Mouse (Mus musculus): ENCODE data around the gene Apoe. TPM values are rescaled to one million over a fixed set of nuclear protein-coding genes. Genes with fewer than 3 reads are reported as not detected.

Apoe gene
- total and polyA plus RNA-seq, 3 experiments: 33.3 to 61.4 TPM; not detected in 1

GRCm38 (mm10) chr7:19738771-19739170 lies 39.8 kb upstream of the Apoe start:
- Histone ChIP-seq H3K9ac (ENCODE audit: control insufficient read depth, low read depth, low read length, poor library complexity, severe bottlenecking) (no peak overlapping the region), H3K36me3 (ENCODE audit: control insufficient read depth in 1 of 2, insufficient read depth in 2 of 2, low read length in 2 of 2) (peaks cover 0 to 12% of the 10 kb centered on the region in 2 experiments; a peak in 2 of 4 replicates), H3K4me3 (ENCODE audit: control insufficient read depth in 1 of 2, insufficient read depth in 1 of 2, low read depth in 2 of 2, low read length in 2 of 2) (no peak overlapping the region), H3K79me2 (ENCODE audit: control insufficient read depth, insufficient read depth, low read length, poor library complexity) (no peaks in the 10 kb centered on the region), H3K27ac (ENCODE audit: control insufficient read depth, low read depth, low read length) (no peak overlapping the region), H3K4me1 (ENCODE audit: control insufficient read depth in 1 of 2, insufficient read depth in 2 of 2, low read length in 2 of 2) (peaks cover 11 to 22% of the 10 kb centered on the region in 2 experiments), H3K27me3 (ENCODE audit: control insufficient read depth in 1 of 2, insufficient read depth in 2 of 2, low read length in 2 of 2) (no peaks in the 10 kb centered on the region), H3K9me3 (replicated peaks; ENCODE audit: insufficient read depth, low read length) (no peaks in the 10 kb centered on the region)
- peak; percentile 54 for DNase-seq (ENCODE audit: low read depth, low spot score)
- TF ChIP-seq SMC3 (IDR thresholded peaks at IDR 0.05; ENCODE audit: low read depth, low read length) (peak; percentile 35), MAFK (IDR thresholded peaks at IDR 0.05; ENCODE audit: borderline replicate concordance, low read depth, low read length) (no peak), NRF1 (IDR thresholded peaks at IDR 0.05; ENCODE audit: insufficient read depth, low read depth, low read length, poor library complexity, severe bottlenecking) (no peak), CTCF (IDR thresholded peaks at IDR 0.05 in 2 of 3, conservative IDR thresholded peaks at IDR 0.05 in 1 of 3; ENCODE audit: control insufficient read depth in 1 of 3, insufficient read depth in 1 of 3, low read depth in 2 of 3, low read length in 3 of 3, poor library complexity in 1 of 3, severe bottlenecking in 1 of 3) (peak; percentile 27 to 46 (median 30)), RAD21 (IDR thresholded peaks at IDR 0.05; ENCODE audit: low read depth, low read length) (peak; percentile 29)

DNA sequence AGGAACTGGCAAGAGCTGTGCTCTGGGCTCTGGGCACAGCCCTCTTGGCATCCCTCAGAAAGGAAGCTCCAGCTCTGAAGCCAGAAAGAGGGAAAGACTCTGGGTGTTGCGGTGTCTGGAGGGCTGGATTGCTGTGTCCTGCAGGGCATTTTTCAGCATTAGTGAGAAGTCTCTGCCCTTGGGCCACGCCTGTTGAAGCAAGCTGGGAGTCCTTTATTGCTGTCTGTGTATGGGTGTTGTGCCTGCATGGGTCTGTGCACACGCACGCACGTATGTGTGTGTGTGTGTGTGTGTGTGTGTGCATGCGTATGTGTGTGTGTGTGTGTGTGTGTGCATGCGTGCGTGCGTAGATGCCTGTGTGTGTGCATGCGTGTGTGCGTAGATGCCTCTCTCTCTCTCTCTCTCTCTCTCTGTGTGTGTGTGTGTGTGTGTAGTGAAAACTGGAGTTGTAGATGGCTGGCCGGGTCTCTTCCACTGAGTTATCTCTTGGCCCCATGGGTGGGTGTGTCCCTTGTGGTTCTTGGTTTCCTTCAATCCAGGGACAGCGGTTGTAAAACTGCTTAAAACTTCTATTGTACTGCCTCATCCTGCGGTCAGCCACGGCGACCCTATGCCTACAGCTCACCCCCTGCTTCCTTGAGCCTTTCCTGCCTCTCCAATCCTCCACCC lies 37.5 kb upstream of the Apoe start:
- DNase-seq (ENCODE audit: low read depth, low spot score): peak; percentile 94
- TF ChIP-seq HCFC1 (IDR thresholded peaks at IDR 0.05; ENCODE audit: low read depth, low read length): 0 out of 2 replicates have a peak, but pooled peaks have one; percentile 36
- no peak for TF ChIP-seq POLR2AphosphoS2 (IDR thresholded peaks at IDR 0.05; ENCODE audit: low read length)
- no peak for TF ChIP-seq E2F4 (IDR thresholded peaks at IDR 0.05; ENCODE audit: borderline replicate concordance, low read depth, low read length)
- peak; percentile 16; the same call in 1 of the 2 replicates for TF ChIP-seq MYB (IDR thresholded peaks at IDR 0.05; ENCODE audit: low read depth, low read length)
- peak; percentile 93 for TF ChIP-seq RCOR1 (IDR thresholded peaks at IDR 0.05; ENCODE audit: low read depth, low read length)
- TF ChIP-seq ZNF384 (IDR thresholded peaks at IDR 0.05; ENCODE audit: low read depth, low read length): peak; percentile 36; the same call in 1 of the 2 replicates
- TF ChIP-seq EP300 (IDR thresholded peaks at IDR 0.05; ENCODE audit: low read depth in 1 of 2, low read length in 2 of 2): peak; percentile 88 to 92
- TF ChIP-seq GATA1 (IDR thresholded peaks at IDR 0.05; ENCODE audit: low read depth, low read length): peak; percentile 91
- TF ChIP-seq KAT2A (conservative IDR thresholded peaks at IDR 0.05; ENCODE audit: low read depth, low read length): no peak
- TF ChIP-seq JUND (IDR thresholded peaks at IDR 0.05; ENCODE audit: low read depth, low read length): peak; percentile 90; the same call in 1 of the 2 replicates
- TF ChIP-seq TBP (IDR thresholded peaks at IDR 0.05; ENCODE audit: low read depth, low read length): peak; percentile 43; the same call in 1 of the 2 replicates
- TF ChIP-seq TCF12 (IDR thresholded peaks at IDR 0.05; ENCODE audit: low read depth, low read length): peak; percentile 91
- peak; percentile 88 for TF ChIP-seq TAL1 (IDR thresholded peaks at IDR 0.05; ENCODE audit: low read length)
- TF ChIP-seq ETS1 (IDR thresholded peaks at IDR 0.05; ENCODE audit: low read depth, low read length): peak; percentile 79
- peak; percentile 76 for TF ChIP-seq SIN3A (IDR thresholded peaks at IDR 0.05; ENCODE audit: low read length)
- no peak for TF ChIP-seq NELFE (IDR thresholded peaks at IDR 0.05; ENCODE audit: low read depth, low read length)
- peak; percentile 58; the same call in 1 of the 2 replicates for TF ChIP-seq MXI1 (IDR thresholded peaks at IDR 0.05; ENCODE audit: low read depth, low read length)
- Histone ChIP-seq H3K4me3 (ENCODE audit: control insufficient read depth in 1 of 2, insufficient read depth in 1 of 2, low read depth in 2 of 2, low read length in 2 of 2) (peak overlapping the region; percentile 8 to 13; a peak in 3 of 4 replicates), H3K36me3 (ENCODE audit: control insufficient read depth in 1 of 2, insufficient read depth in 2 of 2, low read length in 2 of 2) (peaks cover 0 to 12% of the 10 kb centered on the region in 2 experiments; a peak in 2 of 4 replicates), H3K27ac (ENCODE audit: control insufficient read depth, low read depth, low read length) (peak overlapping the region; percentile 75), H3K9ac (ENCODE audit: control insufficient read depth, low read depth, low read length, poor library complexity, severe bottlenecking) (peak overlapping the region; percentile 2; the same call in 1 of the 2 replicates), H3K4me1 (ENCODE audit: control insufficient read depth in 1 of 2, insufficient read depth in 2 of 2, low read length in 2 of 2) (peaks cover 11 to 22% of the 10 kb centered on the region in 2 experiments), H3K79me2 (ENCODE audit: control insufficient read depth, insufficient read depth, low read length, poor library complexity) (no peaks in the 10 kb centered on the region), H3K9me3 (replicated peaks; ENCODE audit: insufficient read depth, low read length) (no peaks in the 10 kb centered on the region), H3K27me3 (ENCODE audit: control insufficient read depth in 1 of 2, insufficient read depth in 2 of 2, low read length in 2 of 2) (no peaks in the 10 kb centered on the region)

Data from MEL (cell line).